Mouse (Mus musculus): Measurements from ENCODE around the gene Lyzl4.

- TF ChIP-seq POLR2A (IDR thresholded peaks at IDR 0.05; ENCODE audit: control insufficient read depth, low read depth, low read length) (no peak), CTCF (IDR thresholded peaks at IDR 0.05; ENCODE audit: control insufficient read depth, insufficient read depth, insufficient replicate concordance, low read depth, low read length) (no peak)
Observed at GRCm38 (mm10) chr9:121690734-121691133, 48.8 kb upstream of the Lyzl4 start.

All from testis, adult 2 months (tissue).